Mouse (Mus musculus) embryo, embryonic 10.5 days (tissue): ENCODE measurements around the gene Flot1.

Experiments
- DNase-seq: peaks from one replicate; pipeline ENCODE4 v3.0.0-alpha.2; 2015; ENCODE audit warnings: low spot score

The Flot1 gene

DNA sequence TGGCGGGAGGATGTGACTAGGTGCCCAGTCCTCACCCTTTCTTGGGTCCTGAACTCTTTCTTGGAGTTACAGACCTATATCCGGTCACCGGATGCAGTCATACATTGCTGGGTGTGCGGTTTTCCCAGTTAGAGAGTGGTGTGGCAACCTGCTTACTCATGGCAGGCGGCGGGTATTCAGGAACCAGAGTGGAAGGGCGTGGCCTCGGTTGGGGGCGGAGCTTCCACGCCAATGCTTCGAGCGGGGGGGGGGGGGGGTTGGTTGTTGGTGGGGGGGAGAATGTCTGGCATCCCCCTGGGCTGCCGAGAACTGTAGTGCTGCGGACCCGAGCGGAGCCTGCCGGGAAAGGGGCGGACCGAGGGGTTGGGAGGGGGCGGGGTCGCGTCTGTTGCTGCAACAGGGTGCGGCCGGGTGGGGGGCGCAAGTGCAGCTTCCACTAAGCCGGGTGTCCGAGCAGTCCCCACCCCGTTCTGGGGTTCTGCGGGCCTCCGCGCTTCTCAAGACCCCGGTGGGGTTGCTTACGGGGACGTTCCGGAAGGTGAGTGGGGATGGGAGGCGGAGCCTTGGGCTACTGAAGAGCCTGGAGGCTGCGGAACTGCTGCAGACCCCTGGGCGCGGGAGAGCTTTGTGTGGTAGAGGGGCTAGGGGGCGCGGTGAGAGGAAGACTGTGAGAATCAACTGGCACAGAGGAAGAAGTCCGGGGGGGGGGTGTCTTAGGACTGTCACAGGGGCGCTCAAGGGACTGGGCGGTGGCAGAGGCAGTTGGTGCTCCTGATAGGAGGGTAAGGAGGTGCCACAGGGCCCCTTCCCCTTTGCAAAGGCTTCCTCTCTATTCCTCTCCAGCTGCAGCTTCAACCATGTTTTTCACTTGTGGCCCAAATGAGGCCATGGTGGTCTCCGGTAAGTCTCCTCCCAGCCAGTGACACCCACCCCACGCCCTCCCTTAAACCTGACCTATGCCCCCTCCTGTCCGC is at the start of gene Flot1:
Gene Flot1, plus strand, starts transcription at position 267 of the 974 bp plus-strand sequence.
- peak; percentile 92 for DNase-seq

DNA sequence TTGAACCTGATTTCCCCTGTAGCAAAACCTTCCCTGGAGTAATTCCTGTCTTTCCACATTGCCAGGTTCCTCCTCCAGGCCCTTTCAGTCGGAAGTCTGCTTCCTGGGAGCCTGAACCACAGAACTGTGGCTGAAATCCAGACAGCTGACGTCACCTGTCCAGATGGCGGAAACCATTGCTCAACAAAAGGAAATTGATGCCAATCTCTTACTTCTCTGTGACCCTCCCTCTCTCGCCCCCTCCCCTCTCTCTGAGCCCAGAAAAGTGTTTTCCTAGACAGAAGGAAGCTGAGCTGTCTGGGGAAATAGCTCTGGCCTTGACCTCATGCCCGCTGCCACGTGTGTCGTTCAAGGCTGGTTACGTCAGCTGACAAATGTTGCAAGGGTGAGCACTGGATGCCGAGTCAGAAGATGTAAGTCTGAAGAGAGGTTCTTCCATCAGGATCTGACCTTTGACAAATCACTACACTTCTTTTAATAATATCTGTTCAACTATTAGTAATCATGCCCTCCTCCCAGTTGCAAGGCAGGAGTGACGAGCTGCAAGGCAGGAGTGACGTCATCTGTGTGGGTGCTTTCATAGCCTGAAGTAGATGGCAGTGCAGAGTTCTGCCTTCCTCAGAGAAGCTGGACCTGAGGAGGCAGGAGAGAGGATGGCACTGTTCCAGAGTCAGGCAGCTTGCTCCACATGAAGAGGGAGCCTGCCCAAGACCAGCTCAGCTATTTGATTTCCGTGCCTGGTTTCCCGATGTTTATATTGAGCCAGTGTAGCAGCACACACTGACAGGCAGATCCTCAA is 46.0 kb upstream of the Flot1 start:
- DNase-seq, result peak; percentile 19

DNA sequence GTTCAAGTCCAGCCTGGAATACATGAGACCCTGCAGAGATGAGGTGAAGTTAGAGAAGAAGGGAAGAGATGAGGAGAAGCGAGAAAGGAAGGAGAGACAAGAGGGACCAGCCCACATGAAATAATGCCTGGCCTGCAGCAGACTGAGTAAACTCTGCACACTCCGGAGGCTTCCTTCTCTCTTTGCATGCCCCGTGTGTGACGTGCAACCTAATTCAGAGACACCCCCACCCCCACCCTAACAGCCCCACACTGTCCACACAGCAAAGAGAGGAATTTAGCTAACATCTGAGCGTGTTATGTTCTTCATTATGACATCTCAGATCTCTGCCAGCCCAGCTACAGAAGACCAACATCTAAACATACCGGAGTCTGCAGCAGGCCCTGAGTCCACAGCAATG is 44.1 kb upstream of the Flot1 start:
- no peak for DNase-seq

DNA sequence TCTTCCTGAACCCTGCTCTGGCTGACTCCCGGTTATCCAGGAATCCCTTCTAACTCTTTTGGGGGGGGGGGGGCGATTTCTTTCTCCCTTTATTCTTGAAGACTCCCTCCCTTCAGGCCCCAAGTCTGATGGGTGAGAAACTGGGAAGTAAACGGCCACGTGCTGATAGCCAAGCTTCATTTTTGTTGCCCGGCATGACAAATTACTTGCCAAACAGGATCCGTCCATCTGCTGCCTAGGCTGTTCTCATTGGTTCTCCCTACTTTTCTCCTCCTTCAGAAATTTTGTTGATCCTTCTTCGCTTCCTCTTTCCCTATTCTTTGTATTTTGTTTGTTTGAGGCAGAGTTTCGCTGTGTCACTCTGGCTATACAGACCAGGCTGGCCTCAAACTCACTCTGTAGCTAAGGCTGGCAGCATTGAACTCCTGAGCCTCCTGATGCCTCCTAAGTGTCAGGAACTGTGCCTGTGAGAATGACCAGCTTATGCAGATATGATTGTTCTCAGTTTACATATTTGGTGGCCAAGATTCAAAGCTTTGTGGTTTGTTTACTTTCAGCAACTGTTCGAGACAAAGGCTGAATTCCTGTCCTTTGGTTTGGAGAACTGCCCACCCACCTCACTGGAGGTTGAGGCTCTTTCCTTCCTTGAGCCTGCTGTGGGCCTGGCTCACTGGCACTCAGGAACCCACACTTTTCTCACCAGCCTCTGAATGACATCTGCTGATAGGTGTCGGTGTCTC is 43.4 kb upstream of the Flot1 start:
- DNase-seq, result no peak

DNA sequence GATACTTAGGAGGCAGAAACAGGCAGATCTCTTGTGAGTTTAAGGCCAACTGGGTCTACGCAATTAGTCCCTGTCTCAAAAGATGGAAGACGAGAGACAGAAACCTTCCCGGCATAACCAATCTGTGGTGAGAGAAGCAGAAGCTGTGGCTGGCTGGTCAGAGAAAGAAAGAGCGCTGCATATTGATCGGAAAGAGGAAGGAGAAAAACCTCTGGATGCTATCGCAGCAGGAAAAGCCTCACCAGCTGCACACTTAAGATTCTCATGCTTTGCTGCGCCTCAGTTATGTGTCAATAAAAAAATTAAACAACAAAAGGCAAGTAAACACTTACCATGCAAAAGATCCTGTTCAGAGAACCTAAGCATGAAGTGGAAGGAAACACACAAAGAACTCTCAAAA is 42.7 kb upstream of the Flot1 start:
- DNase-seq, result no peak

DNA sequence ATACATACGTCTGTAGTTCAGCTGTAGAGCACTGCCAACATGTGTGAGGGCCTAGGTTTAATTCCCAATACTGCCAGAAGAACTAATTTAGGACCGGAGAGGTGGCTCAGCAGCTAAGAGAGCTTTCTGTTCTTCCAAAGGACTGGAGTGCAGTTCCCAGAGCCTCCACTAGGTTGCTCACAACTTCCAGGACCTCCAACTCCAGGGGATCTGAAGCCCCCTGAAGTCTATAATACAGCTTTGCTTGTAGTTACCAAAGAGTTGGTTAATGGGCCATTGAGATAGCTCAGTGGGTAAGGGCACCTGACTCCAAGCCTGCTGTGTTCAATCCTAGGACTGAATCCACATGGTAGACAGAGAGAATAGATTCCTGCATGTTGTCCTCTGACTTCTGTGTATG is 40.6 kb upstream of the Flot1 start:
- DNase-seq, result peak; percentile 40

DNA sequence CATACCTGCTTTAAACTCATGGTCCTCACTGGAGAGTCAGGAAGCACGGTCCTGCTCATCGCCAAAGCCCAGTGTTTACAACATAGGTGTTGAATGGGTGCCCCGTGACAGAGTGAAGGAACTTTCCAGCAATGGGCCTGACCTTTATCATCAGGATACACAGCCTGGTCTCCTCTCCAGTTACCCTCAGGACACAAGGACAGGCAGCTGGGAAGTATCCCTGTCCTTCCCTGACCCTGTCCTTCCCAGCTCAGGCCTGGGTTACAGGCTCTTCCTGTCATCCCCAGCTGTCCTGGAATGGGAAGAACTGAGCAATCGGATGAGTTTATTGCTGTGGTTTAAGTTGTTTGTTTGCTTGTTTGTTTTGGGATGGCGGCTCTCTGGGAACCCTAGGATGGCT is 40.1 kb upstream of the Flot1 start:
- no peak for DNase-seq

DNA sequence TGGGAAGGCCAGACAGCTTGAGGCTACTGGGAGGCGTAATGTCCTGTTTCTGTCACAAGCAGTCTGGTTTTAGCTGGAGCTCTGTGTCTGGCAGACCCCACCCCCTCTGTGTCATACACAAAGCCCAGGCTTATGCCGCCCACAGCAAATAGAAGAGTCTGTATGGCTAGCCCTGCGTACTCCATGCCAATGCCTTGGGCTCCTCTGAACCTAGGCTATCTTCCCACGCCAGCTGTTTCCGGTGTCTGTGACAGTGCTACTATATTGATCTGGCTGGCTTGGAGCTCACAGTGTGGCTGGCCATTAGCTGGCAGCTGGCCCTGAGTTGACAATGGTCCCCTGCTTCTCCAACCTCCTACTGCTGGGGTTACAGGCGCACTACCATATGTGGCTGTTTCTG is 39.1 kb upstream of the Flot1 start:
- no peak for DNase-seq

DNA sequence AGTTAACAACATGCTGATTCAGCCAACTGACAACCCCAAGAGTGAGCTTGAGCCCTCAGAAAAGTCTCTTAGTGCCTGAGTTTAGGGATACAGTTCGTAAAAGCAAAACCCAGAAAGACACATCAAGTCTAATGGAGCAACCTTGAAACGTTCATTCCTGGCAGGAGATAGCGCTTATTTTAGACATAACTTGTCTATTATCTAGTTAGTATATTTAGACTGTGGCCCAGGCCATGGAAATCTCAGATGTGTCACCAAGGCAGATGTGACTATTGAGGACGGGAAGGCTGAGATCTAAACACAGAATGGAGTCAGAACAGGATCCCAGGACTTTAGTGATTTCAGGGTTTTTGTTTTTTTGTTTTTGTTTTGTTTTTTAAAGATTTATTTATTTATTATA is 37.9 kb upstream of the Flot1 start:
- DNase-seq, result no peak

DNA sequence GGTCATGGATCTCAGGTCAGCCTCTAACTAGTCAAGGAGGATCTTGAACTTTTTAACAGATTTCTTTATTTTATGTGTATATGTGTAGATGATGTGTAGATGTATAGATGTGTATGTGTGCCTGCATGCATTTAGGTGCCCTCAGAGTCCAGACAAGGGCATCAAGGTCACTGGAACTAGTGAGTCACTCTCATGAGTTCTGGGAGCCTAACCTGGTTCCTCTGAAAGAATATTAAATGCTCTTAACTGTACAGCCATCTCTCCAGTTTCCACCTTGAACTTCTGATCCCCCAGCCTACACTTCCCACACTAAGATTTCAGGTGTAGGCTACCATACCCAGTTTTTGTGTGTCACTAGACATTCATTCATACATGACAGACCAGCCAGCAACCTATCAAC is 35.5 kb upstream of the Flot1 start:
- no peak for DNase-seq

DNA sequence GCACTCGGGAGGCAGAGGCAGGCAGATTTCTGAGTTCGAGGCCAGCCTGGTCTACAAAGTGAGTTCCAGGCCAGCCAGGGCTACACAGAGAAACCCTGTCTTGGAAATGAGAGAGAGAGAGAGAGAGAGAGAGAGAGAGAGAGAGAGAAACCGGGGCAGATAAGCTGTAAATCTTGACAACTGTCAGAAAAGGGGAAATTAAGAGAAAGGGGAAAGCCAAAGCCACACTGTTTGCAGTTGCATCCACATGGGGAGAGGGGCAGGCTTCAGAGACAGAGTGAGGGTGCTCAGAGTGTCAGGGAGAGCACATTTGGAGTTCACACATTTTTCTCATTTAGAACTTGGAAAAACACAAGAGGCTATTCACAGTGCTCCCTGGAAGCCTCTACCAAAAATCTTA is 35.0 kb upstream of the Flot1 start:
- no peak for DNase-seq

DNA sequence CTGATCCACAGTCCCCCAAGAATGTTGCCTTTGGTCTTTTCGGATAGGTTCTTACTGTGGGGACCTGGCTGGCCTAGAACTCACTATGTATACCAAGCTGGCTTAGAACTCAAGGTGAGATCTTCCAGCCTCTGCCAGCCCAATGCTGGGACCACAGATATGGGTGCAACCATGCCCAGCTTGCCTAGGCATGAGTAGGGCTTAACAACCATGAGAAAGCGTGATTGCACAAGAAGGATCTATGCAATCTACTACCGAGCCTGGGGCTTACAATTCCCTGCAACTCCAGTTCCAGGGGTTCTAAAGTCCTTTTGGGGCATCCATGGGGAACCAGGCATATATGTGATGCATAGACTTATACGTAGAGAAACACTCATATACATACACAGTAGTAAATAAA is 32.1 kb upstream of the Flot1 start:
- no peak for DNase-seq

DNA sequence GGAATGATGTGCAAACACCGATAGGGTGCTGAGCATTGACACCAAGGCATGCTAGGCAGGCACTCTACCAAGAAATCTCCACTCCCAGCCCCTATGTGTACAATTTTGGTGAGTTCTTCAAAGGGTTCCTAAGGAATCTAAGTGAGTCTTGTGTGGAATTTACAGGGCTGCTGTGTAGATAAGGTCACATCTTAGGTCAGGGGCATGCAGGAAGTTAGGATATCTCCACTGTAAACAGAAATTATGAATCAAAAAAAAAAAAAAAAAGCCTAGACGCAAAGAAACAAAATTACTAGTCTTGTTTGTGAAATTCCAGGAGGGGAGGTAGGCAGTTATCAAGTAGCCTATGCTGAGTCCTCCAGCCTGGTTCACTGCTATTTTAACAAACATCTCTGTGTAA is 30.2 kb upstream of the Flot1 start:
- DNase-seq, result no peak

DNA sequence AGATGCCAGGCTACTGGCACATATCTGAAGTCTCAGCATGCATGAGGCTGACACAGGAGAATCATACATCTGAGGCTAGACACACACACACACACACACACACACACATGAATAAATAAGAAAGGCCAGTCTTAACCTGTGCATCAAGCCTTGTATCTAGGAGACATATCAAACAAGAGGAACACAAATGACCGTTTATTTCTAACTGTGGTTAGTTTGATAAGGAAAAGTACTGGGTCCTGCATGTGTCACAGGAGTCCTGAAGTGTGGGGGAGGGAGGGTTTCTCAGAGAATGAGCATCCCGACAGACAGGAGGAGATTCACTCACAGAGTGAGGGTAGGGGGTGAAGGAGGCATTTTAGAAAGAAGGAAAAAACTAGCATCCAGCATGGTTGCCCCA is 27.9 kb upstream of the Flot1 start:
- no peak for DNase-seq

DNA sequence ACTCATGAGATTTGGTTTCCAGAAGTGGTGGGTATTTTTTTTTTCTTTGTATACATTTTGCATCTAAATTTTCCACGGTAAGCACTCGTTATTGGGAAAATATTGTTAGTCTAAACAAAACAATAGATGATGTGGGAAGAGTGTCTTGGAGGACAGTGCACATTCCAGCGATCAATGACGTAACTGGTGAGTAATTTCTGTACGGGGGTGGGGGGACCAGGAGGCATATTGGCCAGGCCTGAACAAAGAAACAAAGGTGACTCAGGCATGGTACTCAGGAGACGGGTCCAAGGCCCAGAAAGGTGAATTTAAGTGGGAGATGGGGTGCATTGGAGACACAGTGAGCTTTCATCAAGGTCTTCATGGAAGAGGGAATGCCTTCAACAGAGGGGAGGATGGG is 27.4 kb upstream of the Flot1 start:
- DNase-seq, result no peak

DNA sequence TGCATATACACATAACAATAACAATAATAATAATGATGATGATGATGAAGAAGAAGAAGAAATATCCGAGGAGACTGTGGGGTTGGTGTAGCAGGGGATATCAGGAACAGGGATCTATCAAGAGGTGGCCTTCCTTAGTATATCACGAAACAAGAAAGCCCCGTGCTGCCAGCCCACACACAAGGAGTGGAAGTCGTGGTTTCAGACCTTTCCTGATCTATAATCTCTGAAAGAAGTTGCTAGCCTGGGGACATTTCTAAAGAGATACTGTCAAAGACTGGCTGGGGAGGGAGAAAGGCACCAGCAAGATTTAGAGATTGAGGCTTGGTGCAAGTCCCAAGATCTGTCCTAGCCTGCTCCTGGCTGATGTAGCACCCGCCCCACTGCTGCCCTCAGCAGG is 26.2 kb upstream of the Flot1 start:
- DNase-seq, result no peak

DNA sequence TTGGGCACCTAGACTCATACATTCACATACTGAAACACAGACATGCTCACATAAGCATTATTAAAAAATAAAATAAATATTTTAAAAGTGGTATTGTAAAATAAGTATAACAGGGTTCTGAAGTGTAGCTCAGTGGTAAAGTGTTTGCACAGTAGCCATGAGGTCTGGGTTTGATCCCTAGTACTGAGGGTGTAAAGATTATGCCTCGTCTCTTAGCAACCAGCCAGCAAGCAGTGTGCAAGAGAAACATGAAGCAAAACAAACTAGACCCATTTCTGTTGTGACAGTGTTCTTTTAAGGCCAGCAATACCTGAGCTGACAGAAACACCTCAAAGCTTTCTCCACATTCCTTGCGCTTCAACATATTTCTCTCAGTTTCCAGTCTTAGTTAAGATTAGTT is 22.1 kb upstream of the Flot1 start:
- DNase-seq, result no peak

DNA sequence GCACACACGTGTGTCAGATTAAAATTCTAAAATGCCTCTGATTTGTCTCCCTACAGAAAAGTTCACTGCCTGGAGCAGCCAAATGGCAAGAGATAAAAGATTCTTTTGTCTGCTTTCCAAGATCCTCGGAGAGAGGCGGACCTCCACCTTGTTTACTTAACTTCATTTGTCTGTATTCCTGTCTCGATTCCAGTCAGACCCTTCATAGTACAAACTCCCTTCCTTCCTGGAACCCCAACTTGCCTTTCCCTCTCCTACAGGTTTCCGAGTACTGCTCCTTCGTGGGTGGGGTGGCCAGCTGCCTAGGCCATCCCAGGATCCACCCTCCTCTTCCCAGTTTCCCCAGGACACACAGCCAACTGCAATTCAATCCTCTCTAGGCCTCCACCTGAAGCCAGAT is 20.0 kb upstream of the Flot1 start:
- DNase-seq, result no peak

DNA sequence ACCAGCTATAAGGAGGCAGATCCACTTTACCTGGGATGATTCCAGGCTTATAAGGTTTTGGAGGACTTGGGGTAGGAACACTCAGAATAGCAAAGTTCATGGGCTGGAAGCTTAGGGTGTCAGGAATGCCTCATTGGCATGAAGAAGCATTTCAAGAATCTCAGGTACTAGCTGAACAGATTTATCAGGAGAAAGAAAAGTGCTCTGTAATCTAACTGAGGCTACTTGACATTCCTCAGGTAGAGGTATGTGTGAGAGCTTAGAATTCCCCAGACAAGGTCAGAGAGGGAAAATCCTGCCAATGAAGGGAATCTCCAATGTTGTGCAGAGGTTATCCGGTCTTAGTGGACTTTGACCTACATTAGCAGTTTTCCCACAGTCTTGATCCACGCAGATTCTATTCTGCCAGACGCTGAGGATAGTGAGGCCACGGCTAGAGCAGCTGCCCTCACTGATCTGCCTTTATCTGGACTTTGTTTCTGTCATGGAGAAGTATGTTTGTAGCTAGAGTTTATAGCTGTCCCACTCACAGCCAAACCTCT is 19.1 kb upstream of the Flot1 start:
- no peak for DNase-seq

DNA sequence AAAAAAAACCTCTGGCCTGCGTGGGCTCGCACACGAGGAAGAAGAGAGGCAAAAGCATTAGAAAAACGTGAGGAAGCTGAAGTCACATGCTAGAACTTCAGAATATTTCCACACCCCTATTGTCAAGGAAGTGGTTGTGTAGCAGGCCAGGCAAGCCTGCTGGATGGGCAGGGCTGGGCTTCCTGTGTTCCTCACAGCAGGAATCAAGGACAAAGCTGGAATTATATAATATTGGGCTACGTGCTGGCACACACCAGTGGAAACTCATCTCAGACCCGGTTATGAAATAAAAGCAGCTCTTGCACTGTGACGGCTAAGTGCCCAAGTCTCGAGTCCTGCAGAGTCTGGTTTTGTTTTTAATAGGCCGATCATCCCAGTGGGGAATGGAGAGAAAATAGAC is 15.0 kb upstream of the Flot1 start:
- DNase-seq, result no peak

DNA sequence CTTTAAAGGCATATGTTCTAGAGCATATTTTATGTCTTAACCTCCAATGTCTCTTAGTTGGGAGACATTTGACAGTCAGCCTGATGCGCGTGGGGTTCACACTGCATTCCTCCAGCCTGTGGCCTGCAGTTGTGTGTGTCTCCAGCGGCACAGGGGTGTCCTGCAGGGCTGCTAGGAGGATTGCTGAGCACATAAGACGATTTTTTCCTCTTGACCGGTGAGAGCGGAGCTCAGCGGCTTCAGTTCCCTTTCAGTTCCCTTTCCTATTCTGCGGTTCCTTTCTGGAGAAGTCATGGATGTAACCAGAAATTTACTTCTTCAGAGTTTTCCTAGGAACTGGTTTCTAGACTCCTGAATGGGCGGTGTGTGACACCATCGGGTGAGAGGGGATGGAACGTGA is 13.6 kb upstream of the Flot1 start:
- no peak for DNase-seq

DNA sequence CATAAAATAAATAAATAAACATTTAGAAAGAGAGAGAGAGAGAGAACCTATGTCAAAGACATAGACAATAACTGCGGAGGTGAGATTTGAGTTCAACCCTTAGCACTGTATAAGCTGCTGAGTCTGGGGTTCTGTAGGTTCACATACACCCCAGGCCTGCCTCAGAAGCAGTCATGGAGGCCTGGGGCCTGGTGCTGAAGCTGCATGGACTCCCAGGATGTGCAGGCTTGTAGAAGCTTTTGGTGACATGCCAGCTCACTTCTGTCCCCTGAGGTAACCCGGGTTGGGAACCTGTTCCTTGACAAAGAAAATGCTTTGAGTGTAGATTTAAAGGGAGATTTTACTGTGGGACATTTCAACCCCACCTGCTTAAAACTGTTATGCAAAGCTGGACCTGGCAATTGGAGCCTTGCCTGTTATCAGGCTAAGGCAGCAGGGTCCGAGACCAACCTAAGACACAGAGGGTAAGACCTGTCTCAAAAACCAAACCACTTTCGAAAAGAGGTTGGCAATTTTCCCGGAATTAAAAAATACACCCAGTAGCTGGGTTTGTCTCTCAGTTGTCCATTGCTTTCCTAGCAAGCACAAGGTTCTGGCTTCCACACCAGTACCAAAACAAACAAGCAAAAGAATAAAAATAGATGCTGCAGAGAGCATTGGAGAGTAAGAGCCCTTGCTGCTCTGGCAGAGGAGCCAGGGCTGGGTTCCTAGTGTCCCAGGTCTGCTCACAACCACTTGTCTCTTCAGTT is 12.0 kb upstream of the Flot1 start:
- DNase-seq, result no peak
